Mouse (Mus musculus): ENCODE measurements around the gene Gm36864. TPM values are rescaled to one million over a fixed set of nuclear protein-coding genes. Genes with fewer than 3 reads are reported as not detected.
"Not testable (repeated sequence)": the region's sequence is repeated elsewhere in the genome, so short reads cannot be mapped to it uniquely, and the experiment has no call there.

Gene Gm36864
- polyA plus RNA-seq (2015; fragmentation: Nextera tagmentation; extraction: Ambion mirVana): not detected in 2 replicates

DNA sequence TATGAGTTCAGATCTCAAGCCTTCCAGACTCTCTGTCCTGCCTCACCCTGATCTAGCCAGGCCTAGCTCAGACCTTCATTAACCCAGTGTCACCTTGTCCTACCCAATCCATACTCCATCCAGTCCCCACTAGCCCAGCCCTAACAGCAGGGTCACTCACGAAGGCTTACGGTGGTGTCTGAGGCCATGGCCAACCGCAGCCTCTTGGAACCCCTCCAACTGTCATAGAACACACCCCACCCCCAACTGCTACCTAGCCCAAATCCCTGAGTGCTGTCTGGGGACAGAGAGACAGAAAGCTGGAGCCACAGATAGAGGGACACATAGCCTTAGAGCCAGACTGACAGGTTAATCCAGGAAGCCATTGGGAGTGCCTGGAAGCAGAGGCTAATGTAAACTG, at the start of gene Gm36864:
TSS of gene Gm36864 (plus strand) at position 269 of the 400 bp plus-strand sequence.
- Histone ChIP-seq H3K27ac (replicated peaks) (no peak within 1 kb of the TSS), H3K4me2 (replicated peaks) (no peak within 1 kb of the TSS), H3K4me3 (no peak within 1 kb of the TSS), H3K9ac (replicated peaks) (no peak within 1 kb of the TSS), H3K4me1 (no peaks in the 10 kb centered on the region), H3K36me3 (no peaks in the 10 kb centered on the region), H3K9me3 (no peaks in the 10 kb centered on the region), H3K27me3 (no peaks in the 10 kb centered on the region)
- WGBS: 68% methylated on average over 3 of the region's 3 CpGs
- no peak for ATAC-seq (replicated peaks)

DNA sequence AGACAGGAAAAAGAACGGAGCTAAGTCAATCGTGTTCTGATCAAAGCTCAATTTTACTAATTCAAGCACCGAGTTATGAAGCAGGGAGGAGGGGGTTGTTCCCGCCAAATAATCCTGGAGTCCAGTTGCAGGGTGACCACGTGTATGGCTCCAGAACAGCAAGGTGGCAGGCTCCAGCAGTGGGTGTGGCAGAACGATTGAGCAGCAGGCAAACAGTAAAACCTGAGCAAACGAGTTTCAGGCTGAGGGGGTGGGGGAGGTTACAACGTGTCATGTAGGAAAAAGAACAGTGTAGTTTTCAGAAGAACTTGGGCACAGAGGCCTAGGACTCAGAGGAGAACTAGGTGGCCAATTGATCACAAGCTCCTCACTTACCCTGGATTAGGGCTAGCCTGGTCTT, 49.5 kb upstream of the Gm36864 start:
- ATAC-seq (replicated peaks); H3K4me2 ChIP-seq (replicated peaks); H3K4me3 ChIP-seq; H3K4me1 ChIP-seq; H3K9me3 ChIP-seq; H3K36me3 ChIP-seq; H3K9ac ChIP-seq (replicated peaks); H3K27ac ChIP-seq (replicated peaks); H3K27me3 ChIP-seq: not testable (repeated sequence)
- 71% methylated on average over 8 of the region's 8 CpGs for WGBS

DNA sequence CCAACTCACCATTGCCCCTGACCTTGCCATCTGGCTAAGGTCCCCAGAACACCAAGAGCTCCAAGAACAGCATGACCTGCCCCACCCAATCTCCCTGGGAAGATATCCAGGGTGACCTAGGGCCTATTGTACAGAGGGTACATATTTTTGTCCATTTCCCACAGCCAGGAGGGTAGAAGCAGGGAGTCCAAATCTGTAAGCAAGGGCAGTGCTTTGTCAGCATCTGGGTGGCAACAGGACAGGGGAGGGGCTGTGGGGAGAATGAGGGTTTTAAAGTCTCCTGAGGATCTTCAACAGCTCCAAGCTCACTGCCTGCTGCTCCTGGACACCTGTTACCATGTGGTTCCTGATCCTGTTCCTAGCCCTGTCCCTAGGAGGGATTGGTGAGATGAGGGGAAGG, 48.0 kb upstream of the Gm36864 start, which contains the start of gene Klk1b24:
TSS of gene Klk1b24 (plus strand) at position 301 of the 400 bp plus-strand sequence.
- H3K4me1 ChIP-seq; H3K27me3 ChIP-seq; ATAC-seq (replicated peaks); H3K9me3 ChIP-seq; H3K4me2 ChIP-seq (replicated peaks); H3K4me3 ChIP-seq; H3K27ac ChIP-seq (replicated peaks); H3K9ac ChIP-seq (replicated peaks); H3K36me3 ChIP-seq: not testable (repeated sequence)

GRCm38 (mm10) chr7:44193466-44193865, 42.5 kb upstream of the Gm36864 start:
- not testable (repeated sequence) for H3K4me1 ChIP-seq; H3K27me3 ChIP-seq; H3K9ac ChIP-seq (replicated peaks); ATAC-seq (replicated peaks); H3K9me3 ChIP-seq; H3K27ac ChIP-seq (replicated peaks); H3K4me3 ChIP-seq; H3K4me2 ChIP-seq (replicated peaks); H3K36me3 ChIP-seq
- 94% methylated on average over 1 of the region's 1 CpGs for WGBS

DNA sequence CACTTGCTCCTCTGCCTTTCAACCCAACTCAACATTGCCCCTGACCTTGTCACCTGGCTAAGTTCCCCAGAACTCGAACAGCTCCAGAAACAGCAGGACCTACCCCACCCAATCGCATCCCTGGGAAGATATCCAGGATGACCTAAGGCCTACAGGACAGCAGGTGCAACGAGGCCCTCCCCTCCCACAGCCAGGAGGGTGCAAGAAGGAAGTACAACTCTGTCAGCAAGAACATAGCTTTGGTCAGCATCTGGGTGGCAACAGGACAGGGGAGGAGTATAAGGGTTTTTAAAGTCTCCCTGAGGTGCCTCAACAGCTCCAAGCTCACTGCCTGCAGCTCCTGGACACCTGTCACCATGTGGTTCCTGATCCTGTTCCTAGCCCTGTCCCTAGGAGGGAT, 38.1 kb upstream of the Gm36864 start, which contains the start of gene Klk1b3:
TSS of gene Klk1b3 (plus strand) at position 301 of the 400 bp plus-strand sequence.
- H3K9ac ChIP-seq (replicated peaks): no peak within 1 kb of the TSS
- H3K27me3 ChIP-seq: no peaks in the 10 kb centered on the region
- H3K4me1 ChIP-seq: no peaks in the 10 kb centered on the region
- no peaks in the 10 kb centered on the region for H3K36me3 ChIP-seq
- no peaks in the 10 kb centered on the region for H3K9me3 ChIP-seq
- no peak within 1 kb of the TSS for H3K4me2 ChIP-seq (replicated peaks)
- no peak within 1 kb of the TSS for H3K4me3 ChIP-seq
- WGBS: 67% methylated on average over 3 of the region's 3 CpGs
- no peak within 1 kb of the TSS for H3K27ac ChIP-seq (replicated peaks)
- ATAC-seq (replicated peaks): no peak

GRCm38 (mm10) chr7:44207135-44207534, 28.8 kb upstream of the Gm36864 start, which contains the start of gene Klk1b4:
Klk1b4 (plus strand) TSS chr7:44207435.
- not testable (repeated sequence) for ATAC-seq (replicated peaks); H3K4me1 ChIP-seq

GRCm38 (mm10) chr7:44208307-44208706, 27.7 kb upstream of the Gm36864 start:
- Histone ChIP-seq H3K4me3 (no peak overlapping the region), H3K27ac (replicated peaks) (no peak overlapping the region), H3K9me3 (no peaks in the 10 kb centered on the region), H3K4me2 (replicated peaks) (no peak overlapping the region), H3K4me1 (no peaks in the 10 kb centered on the region), H3K27me3 (no peaks in the 10 kb centered on the region), H3K36me3 (no peaks in the 10 kb centered on the region), H3K9ac (replicated peaks) (no peak overlapping the region)
- 84% methylated on average over 3 of the region's 3 CpGs for WGBS
- ATAC-seq (replicated peaks): no peak

More at GRCm38 (mm10) chr7:44207135-44207534, 28.8 kb upstream of the Gm36864 start, which contains the start of gene Klk1b4:
- not testable (repeated sequence) for H3K4me3 ChIP-seq; H3K4me2 ChIP-seq (replicated peaks); H3K27me3 ChIP-seq; H3K27ac ChIP-seq (replicated peaks); H3K9me3 ChIP-seq; H3K36me3 ChIP-seq; H3K9ac ChIP-seq (replicated peaks)
- 48% methylated on average over 3 of the region's 3 CpGs for WGBS

GRCm38 (mm10) chr7:44215645-44216044, 20.3 kb upstream of the Gm36864 start, which contains the start of gene Klk1b5:
Klk1b5 (plus strand) TSS chr7:44215945.
- Histone ChIP-seq H3K4me3 (no peak within 1 kb of the TSS), H3K4me2 (replicated peaks) (no peak within 1 kb of the TSS), H3K27ac (replicated peaks) (no peak within 1 kb of the TSS), H3K4me1 (no peaks in the 10 kb centered on the region), H3K27me3 (no peaks in the 10 kb centered on the region), H3K36me3 (no peaks in the 10 kb centered on the region), H3K9me3 (no peaks in the 10 kb centered on the region), H3K9ac (replicated peaks) (no peak within 1 kb of the TSS)
- WGBS: 91% methylated on average over 1 of the region's 1 CpGs
- ATAC-seq (replicated peaks): no peak

DNA sequence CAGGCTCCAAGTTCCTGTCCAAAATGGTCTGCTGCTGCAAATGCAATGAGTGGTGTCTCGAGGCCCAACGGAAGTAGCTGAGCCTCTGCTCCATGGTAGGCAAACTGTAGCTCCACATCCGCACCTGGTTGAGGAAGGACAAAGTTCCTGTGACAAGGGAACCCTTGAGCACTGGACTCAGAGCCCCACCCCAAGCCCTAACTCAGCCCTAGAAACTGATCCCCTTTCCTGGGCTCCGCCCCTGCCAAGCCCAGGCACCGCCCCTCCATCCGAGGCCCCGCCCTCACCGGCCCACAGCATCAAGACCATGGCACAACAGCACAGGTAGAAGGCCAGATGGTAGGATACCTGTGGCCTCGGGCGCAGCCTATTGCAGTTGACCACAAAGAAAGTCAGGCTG, 14.4 kb upstream of the Gm36864 start:
- 79% methylated on average over 10 of the region's 10 CpGs for WGBS
- not testable (repeated sequence) for ATAC-seq (replicated peaks); H3K4me2 ChIP-seq (replicated peaks); H3K4me3 ChIP-seq; H3K9me3 ChIP-seq; H3K27ac ChIP-seq (replicated peaks); H3K27me3 ChIP-seq; H3K9ac ChIP-seq (replicated peaks); H3K36me3 ChIP-seq; H3K4me1 ChIP-seq

- not testable (repeated sequence) for H3K4me1 ChIP-seq; H3K4me3 ChIP-seq; H3K9ac ChIP-seq (replicated peaks); H3K36me3 ChIP-seq; ATAC-seq (replicated peaks); H3K27me3 ChIP-seq; H3K9me3 ChIP-seq; H3K27ac ChIP-seq (replicated peaks); H3K4me2 ChIP-seq (replicated peaks)
- WGBS: 83% methylated on average over 6 of the region's 6 CpGs
Measured at GRCm38 (mm10) chr7:44222335-44222734, 13.6 kb upstream of the Gm36864 start.

- no peak within 1 kb of the TSS for H3K4me3 ChIP-seq
- no peaks in the 10 kb centered on the region for H3K4me1 ChIP-seq
- no peaks in the 10 kb centered on the region for H3K9me3 ChIP-seq
- 45% methylated on average over 1 of the region's 1 CpGs for WGBS
- no peak within 1 kb of the TSS for H3K9ac ChIP-seq (replicated peaks)
- no peak within 1 kb of the TSS for H3K4me2 ChIP-seq (replicated peaks)
- H3K27me3 ChIP-seq: no peaks in the 10 kb centered on the region
- ATAC-seq (replicated peaks): no peak
- no peak within 1 kb of the TSS for H3K27ac ChIP-seq (replicated peaks)
- H3K36me3 ChIP-seq: no peaks in the 10 kb centered on the region
Measured at GRCm38 (mm10) chr7:44225076-44225475, 10.9 kb upstream of the Gm36864 start, which contains the start of gene Klk1. Klk1 (plus strand) TSS chr7:44225360.

DNA sequence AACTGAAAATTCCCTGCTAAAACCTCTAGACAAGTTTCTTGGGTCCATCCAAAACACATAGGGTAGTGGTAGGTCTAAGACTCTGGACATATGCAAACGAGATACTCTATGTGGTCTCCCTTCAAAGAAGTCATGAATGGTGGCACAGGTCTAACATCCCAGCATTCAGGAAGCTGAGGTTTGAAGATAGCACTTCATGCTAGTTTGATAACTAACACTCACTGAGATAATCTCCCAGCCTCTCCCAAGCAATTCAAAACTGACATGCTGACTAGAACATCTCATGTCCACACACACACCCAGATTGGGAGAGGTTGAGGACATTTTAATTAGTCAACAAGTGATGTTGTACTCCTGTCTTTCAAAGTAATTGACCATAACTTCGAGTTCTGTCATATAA, 3.9 kb downstream of the Gm36864 start:
- Histone ChIP-seq H3K9ac (replicated peaks) (no peak overlapping the region), H3K36me3 (no peaks in the 10 kb centered on the region), H3K4me1 (no peaks in the 10 kb centered on the region), H3K9me3 (no peaks in the 10 kb centered on the region), H3K4me3 (no peak overlapping the region), H3K27ac (replicated peaks) (no peak overlapping the region), H3K27me3 (no peaks in the 10 kb centered on the region; the same call in 1 of the 2 replicates), H3K4me2 (replicated peaks) (no peak overlapping the region)
- no peak for ATAC-seq (replicated peaks)
- 51% methylated on average over 2 of the region's 2 CpGs for WGBS

DNA sequence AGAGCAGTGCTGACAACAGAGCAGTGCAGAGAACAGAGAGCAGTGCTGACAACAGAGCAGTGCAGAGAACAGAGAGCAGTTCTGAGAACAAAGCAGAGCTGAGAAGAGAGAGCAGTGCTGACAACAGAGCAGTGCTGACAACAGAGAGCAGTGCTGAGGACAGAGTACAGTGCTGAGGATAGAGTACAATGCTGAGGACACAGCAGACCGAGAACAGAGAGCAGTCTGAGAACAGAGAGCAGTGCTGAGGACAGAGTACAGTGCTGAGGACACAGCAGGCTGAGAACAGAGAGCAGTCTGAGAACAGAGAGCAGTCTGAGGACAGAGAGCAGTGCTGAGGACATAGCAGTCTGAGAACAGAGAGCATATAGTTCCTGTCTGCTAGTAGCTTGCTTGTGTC, 4.7 kb downstream of the Gm36864 start:
- H3K27me3 ChIP-seq: no peaks in the 10 kb centered on the region; the same call in 1 of the 2 replicates
- H3K4me2 ChIP-seq (replicated peaks): no peak overlapping the region
- no peak overlapping the region for H3K4me3 ChIP-seq
- WGBS: 70% methylated on average over 1 of the region's 1 CpGs
- ATAC-seq (replicated peaks): no peak
- H3K27ac ChIP-seq (replicated peaks): no peak overlapping the region
- H3K9ac ChIP-seq (replicated peaks): no peak overlapping the region
- H3K4me1 ChIP-seq: peaks cover 7% of the 10 kb centered on the region
- H3K36me3 ChIP-seq: no peaks in the 10 kb centered on the region
- H3K9me3 ChIP-seq: no peaks in the 10 kb centered on the region
